ENCODE assay signal across 20 mouse cellular contexts in the genomic region with DNA sequence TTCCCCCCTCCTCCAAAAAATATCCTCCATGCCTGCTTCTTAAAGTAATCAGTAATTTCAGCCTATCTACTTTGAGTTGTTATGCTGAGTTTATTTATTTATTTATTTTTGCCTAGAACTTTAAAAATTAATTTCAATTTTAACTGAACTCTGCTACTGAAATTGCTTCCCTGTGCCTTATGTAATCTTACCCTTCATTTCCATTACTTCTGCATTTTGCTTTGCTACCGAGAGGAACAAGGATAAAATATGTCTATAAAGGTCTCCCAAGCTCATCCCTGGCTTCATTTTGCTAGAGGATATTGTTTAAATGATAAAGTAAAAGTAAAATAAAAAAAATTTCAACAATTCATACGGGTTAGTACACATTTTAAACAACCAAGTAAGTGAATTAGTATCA.
"Had no signal": no experiment of that assay in that cellular context is flagged by ENCODE, and none has a peak within 500 bp of the region (broad histone marks: within the 10 kb centered on the region; RNA-seq: fewer than 3 reads in every experiment).

No protein-coding gene starts in this region.

- H3K9ac ChIP-seq: heart, embryonic 12.5 days; hindbrain, embryonic 12.5 days; hindbrain, embryonic 14.5 days; intestine, embryonic 15.5 days; limb, embryonic 13.5 days; limb, embryonic 15.5 days; liver, embryonic 12.5 days; liver, embryonic 14.5 days had no signal

- ATAC-seq: hindbrain, embryonic 16.5 days; inflammation-experienced regulatory T-cells, adult 6 months; intestine, embryonic 15.5 days; intestine, postnatal 0 days; liver, embryonic 12.5 days had no signal

- H3K4me2 ChIP-seq: heart, embryonic 12.5 days; hindbrain, embryonic 12.5 days; hindbrain, embryonic 14.5 days; intestine, embryonic 15.5 days; limb, embryonic 13.5 days; limb, embryonic 15.5 days; liver, embryonic 12.5 days had no signal

- H3K4me1 ChIP-seq: heart, embryonic 12.5 days; intestine, embryonic 15.5 days; limb, embryonic 15.5 days; liver, embryonic 12.5 days had no signal

- H3K27me3 ChIP-seq: heart, embryonic 12.5 days; hindbrain, embryonic 12.5 days; intestine, embryonic 15.5 days; limb, embryonic 13.5 days; limb, embryonic 15.5 days; liver, embryonic 12.5 days had no signal

- H3K4me3 ChIP-seq: heart, embryonic 10.5 days; heart, embryonic 12.5 days; hindbrain, embryonic 10.5 days; hindbrain, embryonic 12.5 days; intestine, embryonic 15.5 days; layer of hippocampus, adult 2 months; limb, embryonic 13.5 days; limb, embryonic 15.5 days; liver, embryonic 12.5 days had no signal

- H3K27ac ChIP-seq: heart, embryonic 10.5 days; hindbrain, embryonic 10.5 days; hindbrain, embryonic 12.5 days; hindbrain, embryonic 14.5 days; intestine, embryonic 15.5 days; layer of hippocampus, adult 2 months; limb, embryonic 13.5 days; limb, embryonic 15.5 days; liver, embryonic 12.5 days; liver, embryonic 14.5 days had no signal

- DNase-seq: gastrocnemius, postnatal 14 days; gastrocnemius, postnatal 36 days; heart, adult 18-20 months; heart, postnatal 10 days; heart, postnatal 4 days; kidney, postnatal 4 days had no signal

- H3K36me3 ChIP-seq: heart, embryonic 10.5 days; heart, embryonic 12.5 days; hindbrain, embryonic 10.5 days; hindbrain, embryonic 12.5 days; intestine, embryonic 15.5 days; limb, embryonic 13.5 days; limb, embryonic 15.5 days; liver, embryonic 12.5 days had no signal

- H3K9me3 ChIP-seq: heart, embryonic 10.5 days; heart, embryonic 12.5 days; hindbrain, embryonic 10.5 days; hindbrain, embryonic 12.5 days; intestine, embryonic 15.5 days; limb, embryonic 13.5 days; limb, embryonic 15.5 days; liver, embryonic 12.5 days had no signal
